Mouse (Mus musculus) hindbrain, embryonic 16.5 days (tissue): ENCODE measurements at regions not wholly inside any gene's neighbourhood (a gene's known extent, or its start where the extent isn't known, plus 50 kb on each side); places are given as distances from the start of the nearest gene placed in this dataset.
"Not testable (repeated sequence)": the region's sequence is repeated elsewhere in the genome, so short reads cannot be mapped to it uniquely, and the experiment has no call there.

Experiments
- ATAC-seq: fragments of 200-750 bp; cut with Nextera tagmentation; 2 replicates; pipeline ENCODE4 v1.8.0; 2017; ENCODE audit warnings: moderate TSS enrichment, moderate library complexity
- H3K27ac ChIP-seq: fragments of 300-500 bp; sonication (generic); 2 replicates; pipeline ENCODE4 v1.5.1; 2014; ENCODE audit warnings: low read depth, mild to moderate bottlenecking, control low read depth, low read length, moderate library complexity
- H3K27me3 ChIP-seq: fragments of 300-500 bp; sonication (generic); replicated peaks from 2 replicates; pipeline ENCODE4 v1.6.1; 2014; ENCODE audit warnings: low read length; ENCODE audit not compliant: control insufficient read depth, insufficient read depth
- H3K36me3 ChIP-seq: fragments of 300-500 bp; sonication (generic); 2 replicates; pipeline ENCODE4 v1.6.1; 2014; ENCODE audit warnings: mild to moderate bottlenecking, low read length, moderate library complexity, mixed read lengths; ENCODE audit not compliant: control insufficient read depth, insufficient read depth
- H3K4me1 ChIP-seq: fragments of 300-500 bp; sonication (generic); 2 replicates; pipeline ENCODE4 v1.6.1; 2014; ENCODE audit warnings: low read depth, low read length; ENCODE audit not compliant: control insufficient read depth, insufficient read depth
- H3K4me2 ChIP-seq: fragments of 300-500 bp; sonication (generic); 2 replicates; pipeline ENCODE4 v1.6.1; 2014; ENCODE audit warnings: mild to moderate bottlenecking, low read length, control low read depth, moderate library complexity
- H3K4me3 ChIP-seq: fragments of 300-500 bp; sonication (generic); 2 replicates; pipeline ENCODE4 v1.5.1; 2014; ENCODE audit warnings: mild to moderate bottlenecking, low read length, control low read depth, moderate library complexity
- H3K9ac ChIP-seq: fragments of 300-500 bp; sonication (generic); 2 replicates; pipeline ENCODE4 v1.6.1; 2014; ENCODE audit warnings: low read depth, mild to moderate bottlenecking, control low read depth, low read length, moderate library complexity
- H3K9me3 ChIP-seq: fragments of 300-500 bp; sonication (generic); 2 replicates; pipeline ENCODE4 v1.6.1; 2014; ENCODE audit warnings: mild to moderate bottlenecking, low read length, moderate library complexity; ENCODE audit not compliant: control insufficient read depth
- WGBS: fragments of 180-500 bp; shearing (Covaris S2); extraction: QIAGEN DNeasy Blood & Tissue Kit; methylation state at CpG from one replicate; pipeline ENCODE4 v1.1.7; 2014; 5-methylcytosine and 5-hydroxymethylcytosine counted together

DNA sequence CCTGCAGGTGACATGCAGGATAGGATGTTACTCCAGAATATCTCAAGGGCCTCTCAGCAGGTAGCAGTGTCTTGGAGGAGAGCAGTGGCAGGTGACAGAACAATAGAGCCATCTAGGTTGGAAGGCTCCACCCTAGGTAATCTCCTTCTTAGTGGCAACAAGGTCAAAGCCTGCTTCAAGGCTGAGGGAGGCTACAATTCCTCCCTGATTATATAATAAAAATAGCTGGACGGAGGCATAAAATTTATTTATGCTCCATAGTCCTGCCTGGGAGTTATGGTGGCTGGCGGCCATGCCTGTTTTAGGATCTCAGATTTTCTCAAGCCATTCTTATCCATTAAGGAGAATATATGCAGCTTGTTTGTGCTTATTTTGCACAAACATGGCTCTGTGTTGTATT, 695.2 kb downstream of the Nxph1 start:
- not testable (repeated sequence) for H3K9ac ChIP-seq, H3K4me3 ChIP-seq, H3K9me3 ChIP-seq, H3K27me3 ChIP-seq, H3K4me2 ChIP-seq, H3K27ac ChIP-seq, ATAC-seq, H3K36me3 ChIP-seq, H3K4me1 ChIP-seq
- WGBS = 93% methylated on average over 2 of the region's 2 CpGs

DNA sequence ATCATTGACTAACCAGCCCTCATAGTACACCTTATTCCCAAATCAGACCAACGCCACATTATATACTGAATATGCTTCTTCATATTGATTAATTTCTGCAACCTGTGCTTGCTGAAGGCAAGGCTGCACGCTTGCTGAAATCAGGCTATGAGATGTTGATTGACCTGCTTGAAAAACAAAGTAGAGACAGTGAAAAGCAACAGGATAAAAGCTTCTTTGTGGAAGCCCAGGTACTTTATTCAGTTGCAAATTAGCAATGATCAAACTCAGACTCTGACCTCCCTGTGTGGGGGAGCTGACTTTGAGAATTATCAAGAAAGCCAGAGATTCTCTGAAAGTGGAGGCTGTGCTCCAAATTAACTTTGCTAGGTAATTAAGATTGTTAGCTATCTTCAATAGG, 695.7 kb downstream of the Nxph1 start:
- H3K27me3 ChIP-seq, H3K9me3 ChIP-seq: not testable (repeated sequence)

DNA sequence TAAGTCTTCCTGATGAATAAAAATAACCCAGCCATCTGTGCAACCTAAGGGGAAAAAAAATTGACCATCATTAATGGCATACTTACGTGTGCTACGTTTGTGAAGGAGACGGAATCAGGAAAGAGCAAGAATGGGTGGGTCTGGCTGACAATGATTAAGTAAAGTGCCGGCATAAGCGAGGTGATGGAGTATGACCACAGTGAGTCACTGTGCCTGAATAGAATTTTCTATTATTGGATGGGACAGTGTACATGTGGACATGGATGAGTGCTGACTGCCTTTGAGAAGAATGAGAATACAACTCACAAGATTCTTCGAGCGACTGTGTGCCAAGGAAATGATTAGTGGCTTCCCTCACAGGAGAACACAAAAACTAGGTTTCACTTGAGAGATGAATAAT, 711.4 kb downstream of the Nxph1 start:
- ATAC-seq = no peak
- Histone ChIP-seq H3K4me2 (no peak overlapping the region), H3K9ac (no peak overlapping the region), H3K4me1 (no peaks in the 10 kb centered on the region), H3K27me3 (no peaks in the 10 kb centered on the region), H3K9me3 (no peaks in the 10 kb centered on the region), H3K36me3 (no peaks in the 10 kb centered on the region), H3K4me3 (no peak overlapping the region), H3K27ac (no peak overlapping the region)
- WGBS = 75% methylated on average over 7 of the region's 7 CpGs

More for the DNA sequence above, 695.7 kb downstream of the Nxph1 start:
- H3K36me3 ChIP-seq, ATAC-seq, H3K4me1 ChIP-seq, H3K9ac ChIP-seq, H3K4me2 ChIP-seq, H3K4me3 ChIP-seq, H3K27ac ChIP-seq: not testable (repeated sequence)
- 81% methylated on average over 2 of the region's 2 CpGs for WGBS

DNA sequence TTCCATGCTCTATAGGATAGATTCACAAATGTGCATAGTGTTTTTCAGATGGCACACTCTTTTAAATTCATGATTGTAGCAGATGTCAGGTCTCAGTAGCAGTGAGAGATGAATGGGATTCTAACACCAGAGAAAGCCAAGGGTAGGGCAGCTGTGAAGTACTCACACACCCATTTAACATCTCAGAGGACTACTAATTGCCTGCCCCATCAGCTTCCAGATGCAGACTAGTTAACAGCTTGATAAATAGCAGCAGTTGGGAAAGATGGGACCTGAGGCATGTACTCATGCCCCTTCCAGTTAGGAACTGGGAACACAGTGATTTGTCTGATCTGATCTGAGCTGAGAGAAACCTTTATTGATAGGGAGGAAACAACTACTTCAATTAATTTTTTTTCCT, 737.0 kb downstream of the Nxph1 start:
- Histone ChIP-seq H3K36me3 (no peaks in the 10 kb centered on the region), H3K9ac (no peak overlapping the region), H3K4me2 (no peak overlapping the region), H3K27me3 (no peaks in the 10 kb centered on the region), H3K27ac (no peak overlapping the region), H3K9me3 (no peaks in the 10 kb centered on the region), H3K4me1 (no peaks in the 10 kb centered on the region), H3K4me3 (no peak overlapping the region)
- ATAC-seq = no peak

DNA sequence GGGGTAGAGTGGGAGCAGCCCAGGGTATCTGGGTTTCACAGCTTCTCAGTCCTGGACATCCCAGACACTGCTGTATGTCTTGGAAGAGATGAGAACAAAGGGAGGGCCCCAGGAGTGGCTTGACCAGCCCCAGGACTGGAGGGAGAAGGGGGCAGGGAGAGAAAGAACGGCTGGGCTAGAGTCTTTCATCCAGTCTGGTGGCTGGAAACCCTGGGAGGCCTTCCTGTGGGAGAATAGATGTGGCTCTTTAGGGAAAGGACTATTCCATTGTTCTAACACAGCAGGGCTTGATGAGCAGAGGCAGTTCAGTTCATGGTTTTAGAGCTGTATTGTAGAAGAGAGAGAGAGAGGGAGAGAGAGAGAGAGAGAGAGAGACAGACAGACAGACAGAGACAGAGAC, 745.5 kb downstream of the Nxph1 start:
- no peak overlapping the region for H3K4me3 ChIP-seq
- no peak for ATAC-seq
- H3K4me1 ChIP-seq = no peaks in the 10 kb centered on the region
- no peak overlapping the region for H3K4me2 ChIP-seq
- H3K9me3 ChIP-seq = no peaks in the 10 kb centered on the region
- H3K27me3 ChIP-seq = no peaks in the 10 kb centered on the region
- H3K27ac ChIP-seq = no peak overlapping the region
- H3K9ac ChIP-seq = no peak overlapping the region
- no peaks in the 10 kb centered on the region for H3K36me3 ChIP-seq
- WGBS = 5% methylated on average over 1 of the region's 1 CpGs

DNA sequence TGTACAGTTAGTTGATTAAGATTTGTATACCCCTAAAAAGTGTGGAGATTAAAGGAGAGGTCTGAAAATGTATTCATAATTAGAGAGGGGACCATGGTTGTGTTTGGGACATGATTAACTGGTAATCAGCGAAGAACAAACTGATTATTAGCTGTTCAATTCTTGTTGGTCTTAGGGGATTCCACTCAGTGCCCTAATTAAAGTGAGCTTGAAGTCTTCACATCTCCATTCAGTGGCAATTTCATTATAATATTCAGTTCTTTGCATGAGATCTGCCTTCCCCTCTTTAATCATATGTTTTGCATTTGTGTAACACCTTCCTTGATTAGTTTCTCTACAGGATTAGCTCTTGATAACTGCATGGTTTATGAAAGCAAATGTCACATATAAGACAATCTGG, 749.5 kb downstream of the Nxph1 start:
- H3K4me1 ChIP-seq = no peaks in the 10 kb centered on the region
- H3K4me3 ChIP-seq = no peak overlapping the region
- WGBS = 38% methylated on average over 1 of the region's 1 CpGs
- H3K27me3 ChIP-seq = no peaks in the 10 kb centered on the region
- no peak overlapping the region for H3K27ac ChIP-seq
- H3K9me3 ChIP-seq = no peaks in the 10 kb centered on the region
- ATAC-seq = no peak
- H3K4me2 ChIP-seq = no peak overlapping the region
- no peak overlapping the region for H3K9ac ChIP-seq
- no peaks in the 10 kb centered on the region for H3K36me3 ChIP-seq

DNA sequence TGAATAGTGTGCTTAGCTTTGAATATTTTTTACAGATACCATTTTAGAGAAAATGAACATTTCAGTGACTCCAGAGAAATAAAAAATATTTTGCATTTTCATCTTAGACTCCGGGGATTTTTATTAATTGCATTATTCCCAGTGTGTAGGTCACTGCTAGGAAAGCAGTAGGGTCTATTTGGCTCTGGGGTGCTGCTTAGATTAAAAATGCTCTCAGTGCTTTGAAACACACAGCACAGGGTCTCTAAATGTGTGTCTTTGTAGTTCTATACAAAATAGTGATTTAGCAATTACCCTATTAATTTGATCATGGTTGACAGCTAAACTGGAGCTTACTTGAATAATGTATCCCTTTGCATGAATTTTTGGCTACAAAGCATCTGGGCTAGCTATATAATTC, 750.0 kb downstream of the Nxph1 start:
- Histone ChIP-seq H3K9ac (no peak overlapping the region), H3K36me3 (no peaks in the 10 kb centered on the region), H3K4me1 (no peaks in the 10 kb centered on the region), H3K4me2 (no peak overlapping the region), H3K4me3 (no peak overlapping the region), H3K27ac (no peak overlapping the region), H3K9me3 (no peaks in the 10 kb centered on the region), H3K27me3 (no peaks in the 10 kb centered on the region)
- 55% methylated on average over 1 of the region's 1 CpGs for whole genome bisulfite sequencing
- ATAC-seq = no peak
